Mouse (Mus musculus) erythroblast, embryonic 14.5 days (primary cell): Measurements from ENCODE around the gene Ciz1.

Experiments
- GATA1 ChIP-seq: IDR thresholded peaks from 2 replicates; pipeline ENCODE4 v1.6.1; 2012; ENCODE audit warnings: low read length, inconsistent platforms, mixed read lengths
- TAL1 ChIP-seq: IDR thresholded peaks from 3 replicates; pipeline ENCODE4 v1.6.1; 2012; ENCODE audit warnings: low read length, inconsistent platforms, mixed read lengths

GRCm38 (mm10) chr2:32411407-32411806 is 59.3 kb downstream of the Ciz1 start:
- no peak for TF ChIP-seq GATA1
- TF ChIP-seq TAL1 = no peak
